Mouse (Mus musculus) embryonic facial prominence, embryonic 15.5 days (tissue): Measurements from ENCODE around the gene Gramd1a. TPM values are rescaled to one million over a fixed set of nuclear protein-coding genes. Genes with fewer than 3 reads are reported as not detected.

ENCODE experiments used
- ATAC-seq: fragments of 200-750 bp; cut with Nextera tagmentation; 2 replicates; pipeline ENCODE4 v1.8.0; 2017; ENCODE audit warnings: low read depth, moderate TSS enrichment; ENCODE audit not compliant: insufficient number of reproducible peaks, low FRiP score, low TSS enrichment
- H3K27ac ChIP-seq: fragments of 300-500 bp; sonication (generic); replicated peaks from 2 replicates; pipeline ENCODE4 v1.5.1; 2015; ENCODE audit warnings: mild to moderate bottlenecking, inconsistent platforms
- H3K27me3 ChIP-seq: fragments of 300-500 bp; sonication (generic); 2 replicates; pipeline ENCODE4 v1.6.1; 2015; ENCODE audit warnings: inconsistent platforms
- H3K36me3 ChIP-seq: fragments of 300-500 bp; sonication (generic); 2 replicates; pipeline ENCODE4 v1.6.1; 2015; ENCODE audit warnings: mild to moderate bottlenecking, inconsistent platforms
- H3K4me1 ChIP-seq: fragments of 300-500 bp; sonication (generic); 2 replicates; pipeline ENCODE4 v1.6.1; 2015; ENCODE audit warnings: inconsistent platforms
- H3K4me2 ChIP-seq: fragments of 300-500 bp; sonication (generic); replicated peaks from 2 replicates; pipeline ENCODE4 v1.6.1; 2015; ENCODE audit warnings: mild to moderate bottlenecking, inconsistent platforms
- H3K4me3 ChIP-seq: fragments of 300-500 bp; sonication (generic); replicated peaks from 2 replicates; pipeline ENCODE4 v1.5.1; 2015; ENCODE audit warnings: mild to moderate bottlenecking, inconsistent platforms
- H3K9ac ChIP-seq: fragments of 300-500 bp; sonication (generic); 2 replicates; pipeline ENCODE4 v1.6.1; 2015; ENCODE audit warnings: inconsistent platforms
- H3K9me3 ChIP-seq: fragments of 300-500 bp; sonication (generic); replicated peaks from 2 replicates; pipeline ENCODE4 v1.6.1; 2016; ENCODE audit warnings: inconsistent platforms
- WGBS: fragments of 180-500 bp; shearing (Covaris S2); methylation state at CpG from one replicate; pipeline ENCODE4 v1.1.7; 2015; 5-methylcytosine and 5-hydroxymethylcytosine counted together
- polyA plus RNA-seq: library from polyadenylated mRNA; unstranded; fragments of >200 nt; fragmentation: Nextera tagmentation; extraction: Ambion mirVana; gene quantifications from 2 replicates; pipeline ENCODE4 v1.2.1, GENCODE M21; 2015

Gramd1a gene
- polyA plus RNA-seq, 1 experiment from 2014 or later: 75.2 TPM

DNA sequence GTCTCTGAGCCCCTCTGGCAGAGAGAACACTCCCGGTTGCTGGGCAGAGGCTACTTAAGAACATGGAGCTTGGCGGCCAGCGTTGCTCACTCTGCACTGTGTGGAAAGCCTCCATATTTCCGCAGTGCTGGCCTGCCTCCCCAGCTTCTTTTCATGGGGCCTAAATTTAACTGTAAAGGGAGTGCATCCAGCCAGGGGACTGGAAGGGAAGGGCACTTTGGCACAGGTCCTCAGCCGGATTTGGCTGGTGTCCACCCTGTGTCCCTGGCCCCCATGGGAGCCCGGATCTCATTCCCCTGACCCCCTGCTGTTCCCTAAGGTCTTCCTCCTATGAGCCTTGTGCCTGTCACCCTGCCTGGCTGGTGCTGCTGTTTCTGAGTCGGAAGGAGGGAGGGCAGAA, 37.2 kb downstream of the Gramd1a start:
- WGBS: 70% methylated on average over 7 of the region's 7 CpGs
- no peaks in the 10 kb centered on the region for H3K27me3 ChIP-seq
- ATAC-seq: no peak
- no peak overlapping the region for H3K27ac ChIP-seq
- no peaks in the 10 kb centered on the region for H3K9me3 ChIP-seq
- H3K9ac ChIP-seq: no peak overlapping the region
- no peak overlapping the region for H3K4me2 ChIP-seq
- H3K4me3 ChIP-seq: no peak overlapping the region
- peaks cover 16% of the 10 kb centered on the region for H3K4me1 ChIP-seq
- H3K36me3 ChIP-seq: no peaks in the 10 kb centered on the region

DNA sequence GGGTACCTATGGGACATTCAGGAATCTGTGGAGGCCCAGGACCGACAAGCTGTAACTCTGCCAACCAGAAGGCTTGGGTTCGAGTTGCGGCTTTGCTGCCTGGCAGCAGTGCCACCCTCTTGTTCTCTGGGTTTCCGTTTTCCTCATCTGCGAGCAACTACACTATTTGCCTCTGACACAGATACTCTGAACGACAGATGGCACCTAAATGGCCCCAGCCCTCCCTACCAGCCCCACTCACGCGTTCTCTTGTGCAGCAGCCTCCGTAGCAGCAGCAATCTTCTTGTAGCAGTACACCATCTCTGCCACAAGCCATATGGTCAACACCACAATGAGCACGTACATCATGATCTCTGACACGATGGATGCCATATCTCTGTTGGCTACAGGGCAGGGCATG, 38.2 kb downstream of the Gramd1a start:
- H3K27me3 ChIP-seq: no peaks in the 10 kb centered on the region
- no peaks in the 10 kb centered on the region for H3K36me3 ChIP-seq
- H3K4me3 ChIP-seq: no peak overlapping the region
- H3K27ac ChIP-seq: no peak overlapping the region
- WGBS: 84% methylated on average over 11 of the region's 11 CpGs
- peaks cover 16% of the 10 kb centered on the region for H3K4me1 ChIP-seq
- H3K9me3 ChIP-seq: no peaks in the 10 kb centered on the region
- no peak overlapping the region for H3K4me2 ChIP-seq
- no peak for ATAC-seq
- no peak overlapping the region for H3K9ac ChIP-seq

DNA sequence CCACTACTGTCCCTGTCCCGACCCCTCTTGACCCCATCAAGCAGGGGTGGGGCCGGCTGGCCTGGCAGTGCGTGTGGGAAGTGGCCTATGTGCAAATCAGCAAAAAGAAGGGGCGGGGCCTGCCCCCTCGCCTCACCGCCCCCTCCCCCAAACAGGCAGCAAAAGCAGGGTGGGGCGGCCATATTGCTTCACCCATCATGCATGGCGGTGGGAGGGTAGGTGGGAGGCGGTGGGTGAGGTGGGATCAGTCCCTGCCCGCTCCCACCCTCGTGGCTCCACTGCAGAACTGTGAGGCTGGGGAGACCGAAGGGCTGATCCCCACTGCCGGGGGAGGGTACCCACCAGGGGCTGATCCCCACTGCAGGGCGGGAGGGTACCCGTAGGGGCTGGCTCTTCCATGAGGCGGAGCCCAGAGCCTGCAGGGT, 39.0 kb downstream of the Gramd1a start:
- Histone ChIP-seq H3K4me1 (peaks cover 16% of the 10 kb centered on the region), H3K9ac (no peak overlapping the region), H3K27ac (no peak overlapping the region), H3K36me3 (no peaks in the 10 kb centered on the region), H3K4me3 (no peak overlapping the region), H3K27me3 (no peaks in the 10 kb centered on the region), H3K4me2 (no peak overlapping the region), H3K9me3 (no peaks in the 10 kb centered on the region)
- ATAC-seq: peak; percentile 31; the same call in 1 of the 2 replicates
- 43% methylated on average over 16 of the region's 16 CpGs for WGBS

DNA sequence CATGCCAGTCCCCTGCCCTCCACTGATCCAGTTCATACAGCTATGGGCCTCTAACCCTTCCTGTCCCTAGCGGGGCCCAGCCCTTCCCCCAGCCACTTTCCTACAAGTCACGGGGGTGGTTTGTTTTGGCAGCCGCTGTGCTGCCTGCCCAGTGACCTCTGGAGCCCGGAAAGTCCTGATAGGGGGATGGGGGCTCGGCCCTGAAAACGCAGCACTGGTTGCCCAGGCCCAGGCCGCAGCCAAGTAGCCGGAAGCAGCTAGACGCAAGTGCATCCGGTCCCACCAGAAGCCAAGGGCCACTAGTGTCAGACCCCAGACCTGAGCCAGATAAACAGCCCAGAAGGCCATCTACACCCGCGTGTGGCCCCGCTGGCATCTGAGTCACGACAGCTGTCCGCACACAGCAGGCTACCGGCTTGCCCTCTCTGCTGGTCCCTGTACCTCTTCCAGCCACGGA, 40.1 kb downstream of the Gramd1a start:
- H3K9me3 ChIP-seq: no peaks in the 10 kb centered on the region
- H3K27ac ChIP-seq: 0 out of 2 replicates have a peak overlapping the region, but pooled peaks have one; percentile 11
- ATAC-seq: 0 out of 2 replicates have a peak, but pooled peaks have one; percentile 1
- WGBS: 24% methylated on average over 17 of the region's 17 CpGs
- no peak overlapping the region for H3K4me3 ChIP-seq
- H3K27me3 ChIP-seq: no peaks in the 10 kb centered on the region
- no peaks in the 10 kb centered on the region for H3K36me3 ChIP-seq
- peak overlapping the region; percentile 32 for H3K4me2 ChIP-seq
- H3K9ac ChIP-seq: no peak overlapping the region
- peaks cover 16% of the 10 kb centered on the region for H3K4me1 ChIP-seq

DNA sequence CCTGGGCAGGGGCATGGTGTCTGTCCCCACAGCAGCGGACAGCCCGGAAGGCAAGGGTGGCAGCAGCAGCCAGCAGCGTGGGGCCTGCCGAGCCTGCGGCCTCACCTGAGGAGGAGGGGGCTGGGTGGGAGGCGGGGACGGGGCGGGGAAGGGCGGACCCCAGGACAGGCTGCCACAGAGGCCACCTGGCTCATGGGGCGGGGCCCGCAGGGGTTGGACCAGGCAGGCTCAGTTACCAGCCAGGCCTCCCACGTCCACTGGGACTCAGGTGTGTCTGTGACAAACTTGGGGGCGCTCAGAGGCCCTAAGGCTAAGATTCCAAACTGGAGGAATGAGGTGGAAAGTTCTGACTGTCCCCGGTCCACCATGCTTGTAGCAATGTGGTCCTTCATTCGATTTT, 40.5 kb downstream of the Gramd1a start, which contains the start of gene Hpn:
Hpn (minus strand) TSS at position 109 of the 400 bp plus-strand sequence.
- ATAC-seq: no peak; the same call in 1 of the 2 replicates
- H3K27ac ChIP-seq: peak within 1 kb of the TSS; percentile 11; the same call in 1 of the 2 replicates

DNA sequence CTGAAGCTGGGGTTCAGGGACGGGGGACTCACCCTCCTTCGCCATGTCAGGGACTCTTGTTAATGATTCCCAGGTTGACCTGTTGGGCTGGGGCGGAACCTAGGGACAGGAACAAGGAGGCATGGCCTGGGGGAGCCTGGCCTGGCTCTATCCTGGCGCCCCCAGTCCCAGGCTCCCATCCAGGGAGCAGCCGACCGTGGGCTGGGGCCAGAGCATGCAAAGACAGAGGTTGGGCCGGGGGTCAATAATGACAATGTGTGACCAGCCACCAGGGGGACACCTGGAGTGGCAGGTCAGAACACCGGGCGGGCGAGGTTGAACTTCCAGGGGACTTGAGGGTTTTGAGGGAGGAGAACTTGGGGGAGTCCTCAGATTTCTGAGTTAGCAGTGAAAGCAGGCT, 41.0 kb downstream of the Gramd1a start:
- Histone ChIP-seq H3K27ac (no peak overlapping the region), H3K4me3 (0 out of 2 replicates have a peak overlapping the region, but pooled peaks have one; percentile 8), H3K9ac (no peak overlapping the region), H3K27me3 (no peaks in the 10 kb centered on the region), H3K4me1 (peaks cover 16% of the 10 kb centered on the region), H3K36me3 (no peaks in the 10 kb centered on the region), H3K4me2 (peak overlapping the region; percentile 32), H3K9me3 (no peaks in the 10 kb centered on the region)
- no peak for ATAC-seq
- 49% methylated on average over 10 of the region's 10 CpGs for WGBS

More for the DNA sequence above, 40.5 kb downstream of the Gramd1a start, which contains the start of gene Hpn:
- no peaks in the 10 kb centered on the region for H3K9me3 ChIP-seq
- H3K9ac ChIP-seq: no peak within 1 kb of the TSS
- H3K4me1 ChIP-seq: peaks cover 16% of the 10 kb centered on the region
- peak within 1 kb of the TSS; percentile 8 for H3K4me3 ChIP-seq
- WGBS: 15% methylated on average over 14 of the region's 15 CpGs
- H3K4me2 ChIP-seq: peak within 1 kb of the TSS; percentile 32
- no peaks in the 10 kb centered on the region for H3K36me3 ChIP-seq
- no peaks in the 10 kb centered on the region for H3K27me3 ChIP-seq

DNA sequence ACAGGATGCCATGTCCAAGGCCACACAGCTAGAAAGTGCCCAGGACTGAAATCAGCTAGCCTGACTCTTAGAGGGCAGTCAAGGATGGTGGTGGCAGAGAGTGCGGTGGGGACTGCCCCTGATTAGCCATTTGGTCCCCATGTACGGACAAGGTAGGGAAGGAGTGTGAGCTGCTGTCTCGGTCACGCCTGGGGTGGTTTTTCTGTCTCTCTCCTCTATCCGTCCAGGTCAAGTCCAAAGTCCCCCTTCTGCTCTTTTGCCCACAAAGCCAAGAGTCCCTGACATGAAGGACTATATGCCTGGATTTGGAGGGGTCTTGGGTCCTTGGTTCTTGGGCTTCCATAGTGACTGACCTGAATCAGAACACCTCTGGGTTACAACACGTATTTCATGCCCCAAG, 41.9 kb downstream of the Gramd1a start:
- 79% methylated on average over 6 of the region's 6 CpGs for WGBS
- Histone ChIP-seq H3K9ac (no peak overlapping the region), H3K4me2 (no peak overlapping the region), H3K27me3 (no peaks in the 10 kb centered on the region), H3K4me3 (no peak overlapping the region), H3K9me3 (no peaks in the 10 kb centered on the region), H3K4me1 (peaks cover 16% of the 10 kb centered on the region), H3K27ac (no peak overlapping the region), H3K36me3 (no peaks in the 10 kb centered on the region)
- ATAC-seq: no peak

DNA sequence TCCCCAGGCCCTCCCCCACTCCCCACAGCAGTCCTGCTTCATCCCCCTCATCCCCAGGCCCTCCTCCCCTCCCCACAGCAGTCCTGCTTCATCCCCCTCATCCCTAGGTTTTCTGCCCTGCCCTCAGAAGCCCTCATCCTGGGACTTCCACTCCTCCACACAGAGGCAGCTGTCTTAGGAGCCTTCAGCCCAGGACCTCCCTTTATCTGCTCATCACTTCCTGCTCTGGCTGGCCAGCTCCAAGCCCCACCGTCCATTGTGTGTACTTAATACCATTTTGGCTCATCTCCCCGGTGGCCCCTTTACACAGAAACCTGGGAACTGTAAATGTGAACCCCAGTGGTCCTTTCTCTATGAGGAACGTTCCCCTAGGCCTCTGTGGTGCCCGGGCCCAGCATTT, 43.7 kb downstream of the Gramd1a start:
- Histone ChIP-seq H3K9ac (no peak overlapping the region), H3K27me3 (no peaks in the 10 kb centered on the region), H3K27ac (no peak overlapping the region), H3K36me3 (no peaks in the 10 kb centered on the region), H3K4me3 (no peak overlapping the region), H3K4me1 (peaks cover 16% of the 10 kb centered on the region), H3K9me3 (no peaks in the 10 kb centered on the region), H3K4me2 (no peak overlapping the region)
- no peak for ATAC-seq
- WGBS: 44% methylated on average over 4 of the region's 4 CpGs

DNA sequence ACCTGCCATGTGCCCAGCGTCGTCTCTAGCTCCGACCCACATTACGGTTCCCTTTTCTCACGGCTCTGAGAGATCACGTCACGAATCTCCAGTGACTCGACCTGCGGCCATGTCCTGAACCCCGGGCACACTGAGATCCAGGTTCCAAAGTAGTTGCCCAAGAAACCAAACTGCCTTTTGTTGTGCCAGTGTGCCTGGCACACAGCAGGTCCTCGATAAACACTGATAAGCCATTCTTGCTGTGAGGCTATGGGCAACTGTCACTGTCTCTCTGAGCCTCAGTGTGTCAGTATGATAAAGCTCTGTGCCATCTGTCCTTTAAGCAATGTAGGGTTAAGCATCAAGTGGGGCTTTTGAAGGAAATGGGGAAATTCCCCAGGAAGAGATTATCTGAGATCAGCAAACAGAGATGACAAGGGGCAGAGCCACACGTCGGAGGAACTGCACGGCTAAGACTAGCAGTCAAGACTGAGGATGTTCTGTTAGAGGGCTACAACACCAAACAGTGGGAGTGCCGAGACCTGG, 44.8 kb downstream of the Gramd1a start:
- Histone ChIP-seq H3K27me3 (no peaks in the 10 kb centered on the region), H3K4me2 (no peak overlapping the region), H3K4me1 (peaks cover 10% of the 10 kb centered on the region), H3K4me3 (no peak overlapping the region), H3K9me3 (no peaks in the 10 kb centered on the region), H3K9ac (no peak overlapping the region), H3K36me3 (no peaks in the 10 kb centered on the region), H3K27ac (no peak overlapping the region)
- no peak for ATAC-seq
- 78% methylated on average over 15 of the region's 15 CpGs for WGBS

DNA sequence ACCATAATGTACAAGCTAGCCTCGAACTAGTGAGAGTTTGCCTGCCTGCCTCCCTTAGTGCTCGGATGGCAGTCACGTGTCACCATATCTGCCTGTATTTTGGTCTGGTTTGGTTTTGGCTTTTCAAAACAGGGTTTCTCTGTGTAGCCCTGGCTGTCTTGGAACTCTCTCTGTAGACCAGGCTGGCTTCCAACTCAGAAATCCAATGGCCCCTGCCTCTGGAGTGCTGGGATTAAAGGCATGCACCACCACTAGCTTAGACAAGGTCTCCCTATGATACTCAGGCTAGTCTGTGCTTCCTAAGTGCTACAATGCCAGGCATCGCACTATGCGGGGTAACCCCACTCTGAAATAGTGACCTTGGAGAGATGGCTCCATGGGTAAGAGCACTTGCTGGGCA, 45.9 kb downstream of the Gramd1a start:
- H3K4me1 ChIP-seq: no peaks in the 10 kb centered on the region
- H3K36me3 ChIP-seq: no peaks in the 10 kb centered on the region
- H3K27me3 ChIP-seq: no peaks in the 10 kb centered on the region
- 76% methylated on average over 5 of the region's 5 CpGs for WGBS
- no peak overlapping the region for H3K4me2 ChIP-seq
- no peaks in the 10 kb centered on the region for H3K9me3 ChIP-seq
- H3K9ac ChIP-seq: no peak overlapping the region
- no peak overlapping the region for H3K4me3 ChIP-seq
- no peak for ATAC-seq
- no peak overlapping the region for H3K27ac ChIP-seq

DNA sequence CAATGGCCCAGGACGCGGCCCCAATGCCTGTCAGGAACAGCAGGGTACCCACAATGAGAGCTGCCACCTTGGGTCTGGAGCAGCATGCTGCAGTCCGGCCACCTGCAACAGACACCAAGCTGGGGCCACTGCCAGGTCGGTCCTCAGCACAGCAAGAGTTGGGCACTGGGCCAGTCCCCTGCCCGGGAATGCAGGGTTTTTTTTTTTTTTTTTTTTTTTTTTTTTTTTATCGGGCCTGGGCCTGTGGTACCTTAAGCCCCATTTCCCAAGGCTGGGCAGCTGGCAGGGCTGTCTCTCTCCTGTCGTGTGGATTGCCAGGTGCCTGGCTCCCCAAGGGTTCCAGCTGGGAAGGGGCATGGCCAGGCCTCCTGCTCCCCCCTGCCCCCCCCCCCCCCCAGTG, 46.6 kb downstream of the Gramd1a start:
- no peak for ATAC-seq
- Histone ChIP-seq H3K9ac (no peak overlapping the region), H3K9me3 (no peaks in the 10 kb centered on the region), H3K4me3 (no peak overlapping the region), H3K27ac (no peak overlapping the region), H3K4me2 (no peak overlapping the region), H3K36me3 (no peaks in the 10 kb centered on the region), H3K27me3 (no peaks in the 10 kb centered on the region), H3K4me1 (no peaks in the 10 kb centered on the region)
- WGBS: 37% methylated on average over 7 of the region's 7 CpGs

DNA sequence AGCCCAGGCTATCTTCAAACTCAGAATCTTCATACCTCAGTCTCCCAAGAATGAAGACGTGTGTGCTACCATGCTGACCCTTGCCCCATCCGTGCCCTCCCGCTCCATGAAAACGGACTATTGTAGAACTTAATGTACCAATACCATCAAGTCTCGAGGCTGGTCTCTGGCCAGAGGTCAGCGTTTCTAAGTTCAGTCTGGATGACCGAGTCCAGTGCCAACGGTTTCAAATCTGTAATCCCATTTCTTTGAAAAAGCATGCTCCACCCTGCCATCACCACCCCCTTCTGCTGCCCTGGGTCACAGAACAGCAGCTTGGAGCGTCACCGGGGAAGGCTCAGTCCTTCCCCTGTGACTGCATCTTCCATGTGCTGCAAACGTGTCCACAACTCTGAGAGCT, 47.9 kb downstream of the Gramd1a start:
- no peak for ATAC-seq
- Histone ChIP-seq H3K4me1 (no peaks in the 10 kb centered on the region), H3K4me3 (no peak overlapping the region), H3K27ac (no peak overlapping the region), H3K9me3 (no peaks in the 10 kb centered on the region), H3K9ac (no peak overlapping the region), H3K27me3 (no peaks in the 10 kb centered on the region), H3K4me2 (no peak overlapping the region), H3K36me3 (no peaks in the 10 kb centered on the region)
- WGBS: 81% methylated on average over 11 of the region's 11 CpGs
